Mouse (Mus musculus): Measurements from ENCODE around the gene Gm11115. TPM values are rescaled to one million over a fixed set of nuclear protein-coding genes. Genes with fewer than 3 reads are reported as not detected.

Gene Gm11115
- polyA plus RNA-seq (2012) = not detected in 2 replicates

DNA sequence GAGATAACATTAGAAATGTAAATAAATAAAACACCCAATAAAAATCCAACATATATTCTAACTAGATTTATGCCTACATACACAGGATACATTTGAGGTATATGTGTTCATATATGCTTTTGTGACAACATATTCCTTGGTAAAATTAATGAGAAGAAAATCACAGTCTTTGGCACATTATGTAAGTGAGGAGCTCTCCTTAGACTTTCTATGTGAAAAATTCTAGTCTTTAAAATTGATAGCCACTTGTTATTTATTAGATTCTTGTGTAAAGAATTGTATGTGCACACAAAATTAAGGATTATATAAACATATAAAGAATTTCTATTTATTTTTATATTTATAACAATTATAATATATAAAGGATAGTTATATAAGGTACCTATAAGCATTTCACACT, at the start of gene Gm11115:
Gene Gm11115, minus strand, starts transcription at position 101 of the 400 bp plus-strand sequence.
- Histone ChIP-seq H3K4me1 (ENCODE audit: control insufficient read depth) (no peaks in the 10 kb centered on the region), H3K27me3 (ENCODE audit: control insufficient read depth) (no peaks in the 10 kb centered on the region), H3K36me3 (ENCODE audit: control insufficient read depth) (no peaks in the 10 kb centered on the region), H3K4me3 (replicated peaks) (no peak within 1 kb of the TSS), H3K9me3 (ENCODE audit: control insufficient read depth, low read length) (peaks cover 4% of the 10 kb centered on the region; the same call in 1 of the 2 replicates)
- TF ChIP-seq TAL1 (IDR thresholded peaks at IDR 0.05; ENCODE audit: low read length) (no peak), GATA1 (IDR thresholded peaks at IDR 0.05; ENCODE audit: low read length) (no peak)

DNA sequence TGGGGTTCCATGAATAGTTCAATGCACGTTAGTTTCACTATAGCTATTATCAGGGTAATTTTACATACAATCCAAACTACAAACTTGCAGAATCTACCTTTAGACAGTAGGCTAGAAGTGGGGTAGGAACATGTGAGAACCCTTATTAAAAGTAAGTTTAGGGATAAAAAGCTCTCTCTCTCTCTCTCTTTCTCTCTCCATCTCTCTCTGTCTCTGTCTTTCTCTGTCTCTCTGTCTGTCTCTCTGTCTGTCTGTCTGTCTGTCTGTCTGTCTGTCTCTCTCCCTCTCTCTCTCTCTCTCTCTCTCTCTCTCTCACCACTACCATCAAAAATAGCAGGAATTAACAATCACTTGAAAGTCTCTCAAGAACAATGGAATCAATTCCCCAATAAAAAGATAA, 42.5 kb downstream of the Gm11115 start, which contains the start of gene Gm11116:
Gene Gm11116, minus strand, starts transcription at position 101 of the 400 bp plus-strand sequence.
- no peak within 1 kb of the TSS for H3K4me3 ChIP-seq (replicated peaks)
- H3K4me1 ChIP-seq (ENCODE audit: control insufficient read depth) = no peaks in the 10 kb centered on the region
- no peaks in the 10 kb centered on the region for H3K36me3 ChIP-seq (ENCODE audit: control insufficient read depth)
- TF ChIP-seq GATA1 (IDR thresholded peaks at IDR 0.05; ENCODE audit: low read length) = no peak
- TF ChIP-seq TAL1 (IDR thresholded peaks at IDR 0.05; ENCODE audit: low read length) = no peak
- peaks cover 3% of the 10 kb centered on the region for H3K9me3 ChIP-seq (ENCODE audit: control insufficient read depth, low read length)
- no peaks in the 10 kb centered on the region for H3K27me3 ChIP-seq (ENCODE audit: control insufficient read depth)

Other genes starting within 250 kb of the Gm11115 start
- gene Csn3, start 228.5 kb downstream of the Gm11115 start, polyA plus RNA-seq (2012) = not detected in 2 replicates
- gene 2310003L06Rik, start 184.6 kb downstream of the Gm11115 start, polyA plus RNA-seq (2012) = not detected in 2 replicates
- gene Gm28434, start 184.6 kb downstream of the Gm11115 start, polyA plus RNA-seq (2012) = not detected in 2 replicates
- not detected in 2 replicates for gene Cabs1, start 174.7 kb downstream of the Gm11115 start, polyA plus RNA-seq (2012)
- gene Smr3a, start 151.6 kb downstream of the Gm11115 start, polyA plus RNA-seq (2012) = not detected in 2 replicates
- not detected in 2 replicates for gene Smr2, start 67.5 kb downstream of the Gm11115 start, polyA plus RNA-seq (2012)
- gene Gm11116, start 42.6 kb downstream of the Gm11115 start, polyA plus RNA-seq (2012) = not detected in 2 replicates
- gene Gm7714, start 114.8 kb upstream of the Gm11115 start, polyA plus RNA-seq (2012) = not detected in 2 replicates
- 0.03 TPM in 1 of 2 replicates, not detected in the other for gene Prol1, start 163.2 kb upstream of the Gm11115 start, polyA plus RNA-seq (2012)
- gene Amtn, start 222.0 kb upstream of the Gm11115 start, polyA plus RNA-seq (2012) = not detected in 2 replicates

All from erythroblast, embryonic 14.5 days (primary cell).